Mouse (Mus musculus): ENCODE results near the gene Wnt6. TPM values are rescaled to one million over a fixed set of nuclear protein-coding genes. Genes with fewer than 3 reads are reported as not detected.

Wnt6 gene
- polyA plus RNA-seq (2012; rRNA removed) = 3.2 and 3.4 TPM in 2 replicates

GRCm38 (mm10) chr1:74771845-74771930 is at the start of gene Wnt6:
Wnt6 (plus strand) TSS chr1:74771892.

GRCm38 (mm10) chr1:74748643-74749271 is 22.9 kb upstream of the Wnt6 start, which contains the start of gene Prkag3:
Prkag3 (minus strand) TSS chr1:74749221.

GRCm38 (mm10) chr1:74791249-74791648 is 19.6 kb downstream of the Wnt6 start, which contains the start of gene Wnt10a:
Wnt10a (plus strand) TSS chr1:74791516.

Other genes starting within 250 kb of the Wnt6 start
- gene Plcd4, start 229.0 kb upstream of the Wnt6 start, polyA plus RNA-seq (2012; rRNA removed) = 5.5 and 7.0 TPM in 2 replicates
- 10.5 and 12.4 TPM in 2 replicates for gene Usp37, start 227.6 kb upstream of the Wnt6 start, polyA plus RNA-seq (2012; rRNA removed)
- gene Zfp142, start 183.6 kb upstream of the Wnt6 start, polyA plus RNA-seq (2012; rRNA removed) = 18.7 and 20.5 TPM in 2 replicates
- 29.7 and 30.6 TPM in 2 replicates for gene Bcs1l, start 183.6 kb upstream of the Wnt6 start, polyA plus RNA-seq (2012; rRNA removed)
- 134 and 139 TPM in 2 replicates for gene Rnf25, start 170.5 kb upstream of the Wnt6 start, polyA plus RNA-seq (2012; rRNA removed)
- gene Stk36, start 170.4 kb upstream of the Wnt6 start, polyA plus RNA-seq (2012; rRNA removed) = 17.6 and 19.2 TPM in 2 replicates
- gene Ttll4, start 110.1 kb upstream of the Wnt6 start, polyA plus RNA-seq (2012; rRNA removed) = 29.7 and 31.8 TPM in 2 replicates
- 1.8 and 2.4 TPM in 2 replicates for gene Cyp27a1, start 58.3 kb upstream of the Wnt6 start, polyA plus RNA-seq (2012; rRNA removed)
- 0.04 and 0.44 TPM in 2 replicates for gene Prkag3, start 22.7 kb upstream of the Wnt6 start, polyA plus RNA-seq (2012; rRNA removed)
- 0.17 and 0.52 TPM in 2 replicates for gene Wnt10a, start 19.6 kb downstream of the Wnt6 start, polyA plus RNA-seq (2012; rRNA removed)
- 63.6 and 72.4 TPM in 2 replicates for gene Cdk5r2, start 83.0 kb downstream of the Wnt6 start, polyA plus RNA-seq (2012; rRNA removed)
- gene Fev, start 113.5 kb downstream of the Wnt6 start, polyA plus RNA-seq (2012; rRNA removed) = 0.45 and 0.53 TPM in 2 replicates
- gene Cryba2, start 121.3 kb downstream of the Wnt6 start, polyA plus RNA-seq (2012; rRNA removed) = 0.25 and 0.32 TPM in 2 replicates
- gene Cfap65, start 163.7 kb downstream of the Wnt6 start, polyA plus RNA-seq (2012; rRNA removed) = 2.9 and 3.7 TPM in 2 replicates
- 0.34 and 0.67 TPM in 2 replicates for gene Ihh, start 179.8 kb downstream of the Wnt6 start, polyA plus RNA-seq (2012; rRNA removed)